Mouse (Mus musculus) regulatory T cell (primary cell): Measurements from ENCODE around the gene Abhd8.
"Not testable (repeated sequence)": the region's sequence is repeated elsewhere in the genome, so short reads cannot be mapped to it uniquely, and the experiment has no call there.

Source experiments
- in situ Hi-C: fragments of 300-600 bp; cut with MboI, MseI; formaldehyde crosslinking; loops from one replicate; pipeline ENCODE4 v1.15.1; 2025; ENCODE audit warnings: high pct_unique_total_duplicates

Gene Abhd8

GRCm38 (mm10) chr8:71462786-71463185, 669 bp downstream of the Abhd8 start:
- in situ Hi-C loops, result no loop called here

GRCm38 (mm10) chr8:71462191-71462590, 1.3 kb downstream of the Abhd8 start:
- in situ Hi-C loops, result no loop called here

GRCm38 (mm10) chr8:71461152-71461840, 2.2 kb downstream of the Abhd8 start:
- in situ Hi-C loops, result no loop called here

- in situ Hi-C loops, result no loop called here
Observed at GRCm38 (mm10) chr8:71460716-71461115, 2.7 kb downstream of the Abhd8 start.

- in situ Hi-C loops, result loop anchor here (5.0 kb wide), 1 partner anchor 85 kb away; the partner anchor contains the start of gene Ocel1
Observed at GRCm38 (mm10) chr8:71457659-71458270, 5.7 kb downstream of the Abhd8 start.

GRCm38 (mm10) chr8:71456906-71457305, 6.5 kb downstream of the Abhd8 start:
- in situ Hi-C loops, result loop anchor here (5.0 kb wide), 1 partner anchor 85 kb away; the partner anchor contains the start of gene Ocel1

GRCm38 (mm10) chr8:71454668-71455067, 8.8 kb downstream of the Abhd8 start:
- in situ Hi-C loops, result loop anchor here (5.0 kb wide), 1 partner anchor 82 kb away; the partner anchor contains the start of gene Ocel1

GRCm38 (mm10) chr8:71452669-71453068, 10.8 kb downstream of the Abhd8 start:
- in situ Hi-C loops, result no loop called here

- in situ Hi-C loops, result no loop called here
Observed at GRCm38 (mm10) chr8:71451777-71452176, 11.7 kb downstream of the Abhd8 start.

- in situ Hi-C loops, result no loop called here
Observed at GRCm38 (mm10) chr8:71451337-71451736, 12.1 kb downstream of the Abhd8 start.

GRCm38 (mm10) chr8:71445096-71445495, 18.4 kb downstream of the Abhd8 start:
- in situ Hi-C loops, result loop anchor here (5.0 kb wide), 1 partner anchor 77 kb away; no protein-coding TSS in a partner anchor

GRCm38 (mm10) chr8:71441404-71441803, 22.1 kb downstream of the Abhd8 start:
- in situ Hi-C loops, result no loop called here

- in situ Hi-C loops, result no loop called here
Observed at GRCm38 (mm10) chr8:71437041-71437440, 26.4 kb downstream of the Abhd8 start.

GRCm38 (mm10) chr8:71432935-71433334, 30.5 kb downstream of the Abhd8 start:
- in situ Hi-C loops, result not testable (repeated sequence)

- in situ Hi-C loops, result no loop called here
Observed at GRCm38 (mm10) chr8:71422121-71422520, 41.3 kb downstream of the Abhd8 start.

GRCm38 (mm10) chr8:71411535-71412273, 51.8 kb downstream of the Abhd8 start:
- in situ Hi-C loops, result loop anchor here (5.0 kb wide), 1 partner anchor 1116 kb away; no protein-coding TSS in a partner anchor

GRCm38 (mm10) chr8:71408231-71408630, 55.2 kb downstream of the Abhd8 start:
- in situ Hi-C loops, result loop anchor here (5.0 kb wide), 2 partner anchors 36 to 59 kb away; partner anchors contain the start of genes Dda1 and Ocel1

GRCm38 (mm10) chr8:71407441-71407840, 56.0 kb downstream of the Abhd8 start:
- in situ Hi-C loops, result loop anchor here (5.0 kb wide), 2 partner anchors 35 to 60 kb away; partner anchors contain the start of genes Dda1 and Ocel1
